Mouse (Mus musculus) intestine, embryonic 16.5 days (tissue): ENCODE results near the gene Llgl2. TPM values are rescaled to one million over a fixed set of nuclear protein-coding genes. Genes with fewer than 3 reads are reported as not detected.

Source experiments
- ATAC-seq: fragments of 200-750 bp; cut with Nextera tagmentation; 2 replicates; pipeline ENCODE4 v1.8.0; 2017; ENCODE audit warnings: moderate TSS enrichment, moderate library complexity
- H3K27ac ChIP-seq: fragments of 300-500 bp; sonication (generic); 2 replicates; pipeline ENCODE4 v1.5.1; 2014; ENCODE audit warnings: mild to moderate bottlenecking, low read length
- H3K27me3 ChIP-seq: fragments of 300-500 bp; sonication (generic); replicated peaks from 2 replicates; pipeline ENCODE4 v1.6.1; 2014; ENCODE audit warnings: low read length, control low read depth, mixed read lengths; ENCODE audit not compliant: control insufficient read depth, insufficient read depth
- H3K36me3 ChIP-seq: fragments of 300-500 bp; sonication (generic); 2 replicates; pipeline ENCODE4 v1.6.1; 2014; ENCODE audit warnings: low read length, control low read depth; ENCODE audit not compliant: control insufficient read depth, insufficient read depth
- H3K4me1 ChIP-seq: fragments of 300-500 bp; sonication (generic); 2 replicates; pipeline ENCODE4 v1.6.1; 2014; ENCODE audit warnings: low read length, control low read depth, mixed read lengths; ENCODE audit not compliant: control insufficient read depth, insufficient read depth
- H3K4me2 ChIP-seq: fragments of 300-500 bp; sonication (generic); 2 replicates; pipeline ENCODE4 v1.6.1; 2014; ENCODE audit warnings: low read depth, low read length, control low read depth
- H3K4me3 ChIP-seq: fragments of 300-500 bp; sonication (generic); 2 replicates; pipeline ENCODE4 v1.5.1; 2014; ENCODE audit warnings: mild to moderate bottlenecking, low read length
- H3K9ac ChIP-seq: fragments of 300-500 bp; sonication (generic); 2 replicates; pipeline ENCODE4 v1.6.1; 2014; ENCODE audit warnings: low read depth, low read length
- H3K9me3 ChIP-seq: fragments of 300-500 bp; sonication (generic); 2 replicates; pipeline ENCODE4 v1.6.1; 2016; ENCODE audit warnings: low read length, control low read depth; ENCODE audit not compliant: control insufficient read depth
- WGBS: fragments of 180-500 bp; shearing (Covaris S2); extraction: QIAGEN DNeasy Blood & Tissue Kit; methylation state at CpG from one replicate; pipeline ENCODE4 v1.1.7; 2014; 5-methylcytosine and 5-hydroxymethylcytosine counted together
- polyA plus RNA-seq: library from polyadenylated mRNA; unstranded; fragments of >200 nt; fragmentation: Nextera tagmentation; extraction: Ambion mirVana; gene quantifications from 2 replicates; pipeline ENCODE4 v1.2.1, GENCODE M21; 2015

Llgl2 gene
- polyA plus RNA-seq, 1 experiment from 2014 or later, result 102 TPM

DNA sequence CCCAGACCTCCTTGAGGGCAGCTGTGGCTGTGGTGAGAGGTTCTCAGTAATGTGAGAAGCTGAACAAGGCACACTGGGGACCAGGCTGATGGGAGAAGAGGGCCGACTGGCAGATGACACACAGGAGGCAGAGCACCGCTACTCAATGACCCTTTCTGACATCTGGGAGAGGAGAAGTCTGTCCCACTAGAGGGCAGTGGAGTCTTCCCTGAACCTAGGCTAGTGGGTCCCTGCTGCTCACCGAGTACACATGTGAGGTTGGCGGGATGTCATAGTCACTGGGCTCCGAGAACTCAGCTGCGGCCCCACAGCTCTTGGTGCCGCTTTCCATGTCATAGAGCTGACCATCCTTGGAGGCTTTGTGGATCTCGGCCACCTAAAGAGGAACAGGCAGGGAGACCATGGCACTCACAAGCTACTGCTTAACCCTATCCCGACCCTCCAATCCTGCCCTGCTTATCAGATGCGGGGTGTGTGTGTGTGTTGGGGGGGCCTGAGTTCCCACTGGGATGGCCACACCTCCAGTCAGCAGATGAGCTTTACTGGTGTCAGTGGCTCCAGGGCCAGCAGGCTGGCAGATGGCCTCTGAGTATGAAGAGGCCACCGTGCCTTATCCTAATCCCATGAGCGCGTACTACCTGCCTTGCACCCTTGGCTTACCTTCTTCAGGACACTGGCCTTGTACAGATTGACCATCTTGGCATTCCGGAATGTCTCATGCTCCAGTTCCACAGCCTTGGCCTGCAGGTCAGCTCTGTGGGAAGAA lies 71.1 kb downstream of the Llgl2 start:
- Histone ChIP-seq H3K36me3 (peaks cover 5% of the 10 kb centered on the region; the same call in 1 of the 2 replicates), H3K4me2 (no peak overlapping the region)
- ATAC-seq, result peak; percentile 34

DNA sequence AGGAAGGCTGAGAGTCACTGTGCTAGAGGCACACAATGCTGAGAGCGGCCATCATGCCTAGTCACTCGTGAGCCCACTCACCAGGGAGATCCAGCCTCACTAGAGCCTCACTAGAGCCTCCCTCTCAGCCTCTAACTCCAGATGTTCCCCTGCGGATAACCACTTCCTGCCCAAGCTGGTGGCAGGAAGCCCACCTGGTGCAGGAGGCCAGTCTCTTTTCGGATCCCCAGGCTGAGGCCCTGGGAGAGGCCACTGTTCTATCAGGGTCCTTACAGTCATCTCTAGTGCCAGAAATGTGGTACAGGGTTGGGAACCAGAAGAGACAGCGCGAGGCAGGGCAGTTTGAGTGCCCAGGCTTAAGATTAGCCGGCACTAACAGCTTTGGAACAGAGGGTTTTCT lies 74.6 kb downstream of the Llgl2 start:
- 79% methylated on average over 7 of the region's 7 CpGs for WGBS
- Histone ChIP-seq H3K4me2 (no peak overlapping the region), H3K27ac (no peak overlapping the region), H3K36me3 (peaks cover 5% of the 10 kb centered on the region; the same call in 1 of the 2 replicates), H3K9me3 (no peaks in the 10 kb centered on the region), H3K4me3 (no peak overlapping the region), H3K27me3 (no peaks in the 10 kb centered on the region), H3K4me1 (peaks cover 18% of the 10 kb centered on the region), H3K9ac (no peak overlapping the region)
- no peak for ATAC-seq

More for the DNA sequence above, 71.1 kb downstream of the Llgl2 start:
- no peak overlapping the region for H3K4me3 ChIP-seq
- H3K27me3 ChIP-seq, result no peaks in the 10 kb centered on the region
- H3K9me3 ChIP-seq, result no peaks in the 10 kb centered on the region
- 66% methylated on average over 14 of the region's 14 CpGs for WGBS
- H3K27ac ChIP-seq, result no peak overlapping the region
- peaks cover 4% of the 10 kb centered on the region for H3K4me1 ChIP-seq
- H3K9ac ChIP-seq, result no peak overlapping the region

DNA sequence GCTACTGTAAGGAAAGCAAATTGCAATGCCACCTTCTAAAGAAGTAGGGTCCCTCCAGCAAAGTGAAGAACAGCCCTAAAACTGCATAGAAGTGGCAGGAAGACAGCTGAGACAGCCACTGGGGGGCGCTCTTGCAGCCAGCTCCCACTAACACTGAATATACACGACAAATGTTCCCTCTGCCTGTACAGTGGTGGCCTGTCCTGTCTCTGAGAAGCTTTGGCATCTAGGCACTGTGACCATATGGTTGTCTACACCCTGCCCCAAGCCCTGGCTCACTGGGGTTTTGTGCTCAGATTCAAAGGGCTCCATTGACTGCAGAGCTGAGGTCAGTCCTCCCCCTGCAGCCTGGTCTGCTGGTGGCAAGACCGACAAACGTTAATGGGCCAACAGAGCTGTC lies 75.0 kb downstream of the Llgl2 start:
- ATAC-seq, result no peak
- Histone ChIP-seq H3K27me3 (no peaks in the 10 kb centered on the region), H3K4me2 (no peak overlapping the region)

DNA sequence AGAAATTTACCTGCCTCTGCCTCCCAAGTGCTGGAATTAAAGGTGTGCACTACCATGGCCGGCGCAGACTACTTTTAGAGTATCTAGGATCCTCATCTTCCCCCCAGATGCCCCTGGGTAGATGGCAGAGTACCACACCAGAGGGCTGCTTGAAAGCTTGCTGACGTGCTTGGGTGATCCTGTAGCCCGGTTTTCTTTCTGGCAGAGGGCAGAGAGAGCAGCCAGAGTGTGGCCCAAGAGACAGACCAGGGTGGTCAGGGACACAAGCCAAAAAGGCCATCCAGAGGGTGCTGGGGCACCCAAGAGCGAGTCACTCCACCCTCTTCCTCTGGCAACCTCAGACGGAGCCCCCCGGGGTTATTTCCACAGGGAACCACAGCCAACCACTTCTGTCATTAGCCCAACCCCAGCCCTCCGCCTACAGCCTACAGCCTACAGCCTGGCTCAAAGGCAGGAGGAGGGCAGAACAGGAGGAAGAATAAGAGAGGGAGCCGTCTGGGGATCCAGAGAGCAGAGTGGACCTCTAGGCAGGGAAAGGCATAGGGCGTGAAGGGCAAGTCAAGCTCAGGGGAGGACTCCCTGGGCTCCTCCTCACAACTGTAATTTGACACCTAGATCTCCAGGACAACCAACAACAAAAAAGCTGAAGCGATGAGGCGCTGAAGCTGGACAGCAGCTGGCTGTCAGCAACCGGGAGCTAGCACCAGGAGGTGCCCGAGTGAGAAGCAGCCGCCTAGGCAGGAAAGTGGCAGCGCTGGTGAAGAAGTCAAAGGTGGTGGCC lies 75.8 kb downstream of the Llgl2 start, which contains the start of gene Smim5:
Gene Smim5 (plus strand): TSS at position 481 of the 781 bp plus-strand sequence.
- WGBS, result 36% methylated on average over 16 of the region's 16 CpGs
- Histone ChIP-seq H3K27ac (no peak within 1 kb of the TSS; the same call in 1 of the 2 replicates), H3K9ac (peak within 1 kb of the TSS; percentile 34; the same call in 1 of the 2 replicates), H3K4me2 (no peak within 1 kb of the TSS), H3K27me3 (no peaks in the 10 kb centered on the region), H3K4me3 (peak within 1 kb of the TSS; percentile 1; the same call in 1 of the 2 replicates), H3K4me1 (peaks cover 28% of the 10 kb centered on the region), H3K9me3 (no peaks in the 10 kb centered on the region), H3K36me3 (no peaks in the 10 kb centered on the region)
- peak; percentile 61 for ATAC-seq

More for the DNA sequence above, 75.0 kb downstream of the Llgl2 start:
- H3K4me1 ChIP-seq, result peaks cover 21% of the 10 kb centered on the region
- H3K9me3 ChIP-seq, result no peaks in the 10 kb centered on the region
- no peak overlapping the region for H3K27ac ChIP-seq
- no peak overlapping the region for H3K4me3 ChIP-seq
- H3K36me3 ChIP-seq, result peaks cover 3% of the 10 kb centered on the region; the same call in 1 of the 2 replicates
- no peak overlapping the region for H3K9ac ChIP-seq
- 25% methylated on average over 4 of the region's 4 CpGs for WGBS

DNA sequence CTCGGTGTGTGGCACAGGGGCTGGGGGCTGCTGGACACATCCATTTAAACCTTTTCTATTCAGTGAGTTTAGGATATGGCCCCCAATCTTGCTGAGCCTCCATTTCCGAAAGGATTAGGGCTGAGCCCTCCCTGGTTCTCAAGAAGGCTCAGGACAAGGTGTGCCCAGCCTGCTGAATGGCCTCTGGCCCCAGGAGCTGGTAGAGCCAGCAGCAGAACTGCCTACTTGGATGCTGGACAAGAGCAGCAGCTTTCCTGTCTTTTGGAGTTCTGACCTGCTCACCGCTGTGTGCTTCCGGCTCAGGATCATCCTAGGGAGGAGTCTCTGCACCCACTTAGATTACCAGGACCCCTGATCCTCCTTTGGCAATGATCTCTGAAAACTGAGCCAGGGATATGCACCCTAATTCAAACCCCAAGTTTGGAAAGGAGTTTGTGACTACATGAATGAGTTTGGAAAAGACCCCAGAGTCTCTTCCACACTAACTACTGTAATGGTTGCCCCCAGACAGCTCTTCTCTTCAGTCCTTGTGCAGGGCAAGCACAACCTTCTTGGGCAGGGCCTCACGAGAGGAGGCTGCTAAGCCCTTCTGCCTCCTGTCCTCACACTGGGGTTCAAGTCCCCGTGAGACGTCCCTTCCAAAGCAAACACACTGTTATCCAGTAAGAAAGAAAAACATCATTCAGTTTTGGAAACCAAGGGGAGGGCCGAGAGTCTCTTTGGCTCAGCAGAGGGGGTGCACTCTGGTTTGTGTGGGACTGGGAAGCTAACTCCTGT lies 76.9 kb downstream of the Llgl2 start:
- peaks cover 38% of the 10 kb centered on the region for H3K4me1 ChIP-seq
- H3K27me3 ChIP-seq, result no peaks in the 10 kb centered on the region
- no peak overlapping the region for H3K4me3 ChIP-seq
- no peaks in the 10 kb centered on the region for H3K9me3 ChIP-seq
- H3K36me3 ChIP-seq, result no peaks in the 10 kb centered on the region
- 77% methylated on average over 8 of the region's 8 CpGs for WGBS
- no peak for ATAC-seq
- no peak overlapping the region for H3K27ac ChIP-seq
- H3K9ac ChIP-seq, result peak overlapping the region; percentile 34; the same call in 1 of the 2 replicates
- H3K4me2 ChIP-seq, result no peak overlapping the region

DNA sequence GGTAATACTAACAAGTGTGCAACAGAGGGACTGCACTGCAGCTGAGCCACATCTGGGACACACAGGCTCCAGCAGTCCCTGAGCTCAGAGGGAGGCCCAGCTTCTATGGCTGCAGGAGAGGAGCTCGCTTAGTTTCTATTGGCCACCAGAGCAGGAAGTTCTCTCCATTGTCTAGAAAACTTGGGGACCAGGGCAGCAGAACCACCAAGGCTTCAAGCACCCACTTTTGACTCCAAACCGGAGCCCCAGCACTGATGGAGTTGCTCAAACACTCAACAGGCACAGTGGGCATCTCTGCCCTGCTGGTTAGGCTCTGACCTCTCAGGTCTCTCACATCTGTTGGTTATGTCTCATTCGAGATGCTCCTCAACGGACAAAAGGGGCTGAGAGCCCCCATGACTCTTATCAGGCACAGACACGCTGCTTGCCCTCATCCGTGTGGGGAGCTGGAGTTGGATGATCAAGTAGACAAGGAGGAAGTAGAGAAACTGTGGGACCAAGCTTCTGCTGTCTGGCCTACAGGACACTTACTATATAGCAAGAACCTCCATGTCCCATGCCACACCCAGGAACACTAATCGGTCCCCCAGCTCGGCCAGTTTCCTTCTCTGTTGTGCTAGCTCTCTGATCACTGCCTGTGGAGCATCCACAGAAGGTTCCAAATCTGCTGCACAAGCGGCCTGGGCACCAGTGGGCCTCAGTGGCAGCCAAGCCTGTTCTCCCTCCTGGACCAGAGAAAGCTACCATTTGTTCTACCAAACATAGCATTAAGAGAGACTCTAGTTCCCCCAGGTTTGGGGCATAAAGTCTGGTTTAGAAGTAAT lies 77.7 kb downstream of the Llgl2 start:
- Histone ChIP-seq H3K27ac (no peak overlapping the region), H3K36me3 (no peaks in the 10 kb centered on the region), H3K27me3 (no peaks in the 10 kb centered on the region), H3K9ac (0 out of 2 replicates have a peak overlapping the region, but pooled peaks have one; percentile 7), H3K4me2 (no peak overlapping the region), H3K4me1 (peaks cover 41% of the 10 kb centered on the region), H3K9me3 (no peaks in the 10 kb centered on the region), H3K4me3 (no peak overlapping the region)
- ATAC-seq, result no peak
- 85% methylated on average over 9 of the region's 9 CpGs for WGBS

DNA sequence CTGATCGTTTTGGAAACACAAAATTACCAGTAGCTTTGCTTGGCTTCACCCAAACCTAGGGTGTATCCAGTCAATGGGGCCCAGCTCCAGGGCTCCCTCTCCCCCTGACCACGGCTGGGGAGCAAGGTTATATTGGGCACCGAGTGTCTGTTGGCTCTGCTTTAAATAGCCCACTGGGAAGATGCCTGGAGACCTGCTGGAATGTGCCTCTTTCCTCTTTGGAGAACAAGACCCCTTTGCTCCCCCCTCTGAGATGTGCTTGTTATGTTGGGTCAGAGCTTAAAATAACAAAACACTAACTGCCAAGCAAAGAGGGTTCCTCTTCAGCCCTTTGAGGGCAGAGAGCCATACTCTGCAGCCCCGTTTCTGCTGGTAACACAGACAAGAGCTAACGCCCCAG lies 78.3 kb downstream of the Llgl2 start:
- Histone ChIP-seq H3K4me2 (no peak overlapping the region), H3K27ac (no peak overlapping the region), H3K4me3 (no peak overlapping the region), H3K9me3 (no peaks in the 10 kb centered on the region), H3K9ac (peak overlapping the region; percentile 7; the same call in 1 of the 2 replicates), H3K27me3 (no peaks in the 10 kb centered on the region), H3K36me3 (no peaks in the 10 kb centered on the region), H3K4me1 (peaks cover 41% of the 10 kb centered on the region)
- 80% methylated on average over 5 of the region's 5 CpGs for WGBS
- ATAC-seq, result no peak

DNA sequence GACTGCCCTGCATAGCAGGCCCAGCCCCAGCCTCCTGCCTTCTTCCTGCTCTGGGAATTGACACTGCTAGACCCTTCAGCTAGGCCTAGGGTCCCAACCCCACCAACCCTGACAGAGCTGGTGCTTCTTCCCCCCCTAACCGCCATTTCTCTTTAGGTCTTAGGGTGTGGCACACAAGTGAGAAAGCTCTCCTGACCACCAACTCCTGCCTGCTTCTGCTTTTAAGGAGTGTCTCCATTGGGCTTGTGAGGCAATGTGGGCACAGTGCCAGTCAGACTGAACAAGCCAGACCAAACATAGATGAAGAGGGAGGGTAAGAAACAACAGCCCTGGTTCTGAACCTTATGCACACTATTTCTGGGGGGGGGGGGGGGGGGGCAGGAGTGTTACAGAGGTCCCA lies 79.0 kb downstream of the Llgl2 start:
- WGBS, result 68% methylated on average over 1 of the region's 1 CpGs

More for the DNA sequence above, 79.0 kb downstream of the Llgl2 start:
- no peak for ATAC-seq
- H3K9ac ChIP-seq, result peak overlapping the region; percentile 17; the same call in 1 of the 2 replicates
- H3K27ac ChIP-seq, result 0 out of 2 replicates have a peak overlapping the region, but pooled peaks have one; percentile 12
- H3K9me3 ChIP-seq, result no peaks in the 10 kb centered on the region
- H3K36me3 ChIP-seq, result no peaks in the 10 kb centered on the region
- peaks cover 41% of the 10 kb centered on the region for H3K4me1 ChIP-seq
- H3K4me2 ChIP-seq, result no peak overlapping the region
- H3K4me3 ChIP-seq, result no peak overlapping the region
- no peaks in the 10 kb centered on the region for H3K27me3 ChIP-seq
